Mouse (Mus musculus) stomach, embryonic 16.5 days (tissue): ENCODE results near the gene Mif. TPM values are rescaled to one million over a fixed set of nuclear protein-coding genes. Genes with fewer than 3 reads are reported as not detected.
"Not testable (repeated sequence)": the region's sequence is repeated elsewhere in the genome, so short reads cannot be mapped to it uniquely, and the experiment has no call there.

ENCODE experiments used
- ATAC-seq: fragments of 200-750 bp; cut with Nextera tagmentation; 2 replicates; pipeline ENCODE4 v1.8.0; 2017; ENCODE audit warnings: moderate number of reproducible peaks, moderate TSS enrichment; ENCODE audit not compliant: insufficient read depth, low FRiP score
- H3K27ac ChIP-seq: fragments of 300-500 bp; sonication (generic); 2 replicates; pipeline ENCODE4 v1.5.1; 2014; ENCODE audit warnings: low read length
- H3K27me3 ChIP-seq: fragments of 300-500 bp; sonication (generic); 2 replicates; pipeline ENCODE4 v1.6.1; 2014; ENCODE audit warnings: low read length, control low read depth, mixed read lengths; ENCODE audit not compliant: control insufficient read depth, insufficient read depth
- H3K36me3 ChIP-seq: fragments of 300-500 bp; sonication (generic); 2 replicates; pipeline ENCODE4 v1.6.1; 2014; ENCODE audit warnings: low read length; ENCODE audit not compliant: control insufficient read depth, insufficient read depth
- H3K4me1 ChIP-seq: fragments of 300-500 bp; sonication (generic); 2 replicates; pipeline ENCODE4 v1.6.1; 2014; ENCODE audit warnings: low read length, control low read depth, mixed read lengths; ENCODE audit not compliant: control insufficient read depth, insufficient read depth
- H3K4me2 ChIP-seq: fragments of 300-500 bp; sonication (generic); 2 replicates; pipeline ENCODE4 v1.6.1; 2014; ENCODE audit warnings: low read depth, low read length, mixed read lengths
- H3K4me3 ChIP-seq: fragments of 300-500 bp; sonication (generic); replicated peaks from 2 replicates; pipeline ENCODE4 v1.5.1; 2014; ENCODE audit warnings: mild to moderate bottlenecking, low read length
- H3K9ac ChIP-seq: fragments of 300-500 bp; sonication (generic); 2 replicates; pipeline ENCODE4 v1.6.1; 2014; ENCODE audit warnings: low read length
- H3K9me3 ChIP-seq: fragments of 300-500 bp; sonication (generic); replicated peaks from 2 replicates; pipeline ENCODE4 v1.6.1; 2016; ENCODE audit warnings: low read length, control low read depth; ENCODE audit not compliant: control insufficient read depth
- WGBS: fragments of 180-500 bp; shearing (Covaris S2); extraction: QIAGEN DNeasy Blood & Tissue Kit; methylation state at CpG from one replicate; pipeline ENCODE4 v1.1.7; 2014; 5-methylcytosine and 5-hydroxymethylcytosine counted together
- polyA plus RNA-seq: library from polyadenylated mRNA; unstranded; fragments of >200 nt; fragmentation: Nextera tagmentation; extraction: Ambion mirVana; gene quantifications from 2 replicates; pipeline ENCODE4 v1.2.1, GENCODE M21; 2015

The Mif gene
- polyA plus RNA-seq, 1 experiment from 2014 or later: 1,459 TPM

DNA sequence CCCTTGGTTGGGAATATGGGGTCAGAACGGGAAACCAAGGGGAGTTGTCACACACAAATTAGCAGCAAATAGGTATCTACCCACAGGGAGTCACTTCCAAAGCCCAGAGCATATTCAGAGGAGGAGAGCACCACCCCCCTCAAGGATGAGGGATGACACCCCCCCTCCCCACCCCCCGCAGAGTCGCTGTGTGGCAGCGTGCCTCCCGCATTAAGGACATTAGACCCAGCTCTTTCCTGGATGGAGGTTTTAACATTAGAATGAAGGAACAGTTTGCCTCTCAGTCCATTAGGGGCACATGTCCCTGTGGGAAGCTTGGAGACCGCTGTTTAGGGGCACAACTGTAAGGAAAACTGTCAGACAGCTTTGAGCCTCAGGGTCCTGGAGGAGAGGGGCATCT is 9.0 kb downstream of the Mif start:
- H3K4me2 ChIP-seq: no peak overlapping the region
- 17% methylated on average over 6 of the region's 6 CpGs for WGBS

GRCm38 (mm10) chr10:75848382-75848781 is 11.7 kb downstream of the Mif start:
- Histone ChIP-seq H3K4me1 (no peaks in the 10 kb centered on the region), H3K27ac (no peak overlapping the region), H3K4me3 (no peak overlapping the region), H3K27me3 (no peaks in the 10 kb centered on the region), H3K9ac (no peak overlapping the region), H3K9me3 (no peaks in the 10 kb centered on the region), H3K36me3 (no peaks in the 10 kb centered on the region), H3K4me2 (no peak overlapping the region)
- no peak for ATAC-seq
- WGBS: 28% methylated on average over 3 of the region's 3 CpGs

More for the DNA sequence above, 9.0 kb downstream of the Mif start:
- no peak overlapping the region for H3K27ac ChIP-seq
- H3K9me3 ChIP-seq: no peaks in the 10 kb centered on the region
- no peak overlapping the region for H3K4me3 ChIP-seq
- H3K27me3 ChIP-seq: no peaks in the 10 kb centered on the region
- ATAC-seq: no peak
- 0 out of 2 replicates have a peak overlapping the region, but pooled peaks have one; percentile 12 for H3K9ac ChIP-seq
- H3K36me3 ChIP-seq: no peaks in the 10 kb centered on the region
- H3K4me1 ChIP-seq: no peaks in the 10 kb centered on the region

- Histone ChIP-seq H3K27ac (no peak overlapping the region), H3K27me3 (no peaks in the 10 kb centered on the region), H3K9ac (no peak overlapping the region), H3K36me3 (no peaks in the 10 kb centered on the region), H3K9me3 (no peaks in the 10 kb centered on the region), H3K4me3 (no peak overlapping the region), H3K4me1 (no peaks in the 10 kb centered on the region), H3K4me2 (no peak overlapping the region)
- ATAC-seq: peak; percentile 64
- WGBS: 67% methylated on average over 6 of the region's 6 CpGs
Observed at GRCm38 (mm10) chr10:75845306-75845930, 14.6 kb downstream of the Mif start.

GRCm38 (mm10) chr10:75844800-75845199 is 15.2 kb downstream of the Mif start:
- H3K36me3 ChIP-seq: no peaks in the 10 kb centered on the region
- no peaks in the 10 kb centered on the region for H3K9me3 ChIP-seq
- H3K4me2 ChIP-seq: no peak overlapping the region
- WGBS: 53% methylated on average over 1 of the region's 1 CpGs
- H3K4me1 ChIP-seq: no peaks in the 10 kb centered on the region
- no peak overlapping the region for H3K9ac ChIP-seq
- no peak for ATAC-seq
- H3K27me3 ChIP-seq: no peaks in the 10 kb centered on the region
- no peak overlapping the region for H3K4me3 ChIP-seq
- no peak overlapping the region for H3K27ac ChIP-seq

DNA sequence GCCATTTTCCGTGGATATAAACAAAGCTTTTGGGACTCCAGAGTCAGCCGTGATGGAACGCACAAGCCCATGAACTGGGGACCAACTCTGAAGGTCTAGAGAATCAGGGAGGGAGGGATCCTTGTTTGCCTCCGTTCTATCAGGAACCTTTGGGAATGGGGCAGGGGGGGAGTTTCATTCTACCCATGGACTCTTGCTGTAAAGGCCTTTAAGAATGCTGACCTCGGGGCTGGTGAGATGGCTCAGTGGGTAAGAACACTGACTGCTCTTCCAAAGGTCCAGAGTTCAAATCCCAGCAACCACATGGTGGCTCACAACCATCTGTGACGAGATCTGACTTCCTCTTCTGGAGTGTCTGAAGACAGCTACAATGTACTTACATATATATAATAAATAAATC is 16.1 kb downstream of the Mif start:
- WGBS: 70% methylated on average over 6 of the region's 6 CpGs
- not testable (repeated sequence) for H3K4me3 ChIP-seq, H3K4me1 ChIP-seq, H3K36me3 ChIP-seq, H3K9ac ChIP-seq, H3K4me2 ChIP-seq, H3K27ac ChIP-seq, H3K27me3 ChIP-seq, H3K9me3 ChIP-seq, ATAC-seq

DNA sequence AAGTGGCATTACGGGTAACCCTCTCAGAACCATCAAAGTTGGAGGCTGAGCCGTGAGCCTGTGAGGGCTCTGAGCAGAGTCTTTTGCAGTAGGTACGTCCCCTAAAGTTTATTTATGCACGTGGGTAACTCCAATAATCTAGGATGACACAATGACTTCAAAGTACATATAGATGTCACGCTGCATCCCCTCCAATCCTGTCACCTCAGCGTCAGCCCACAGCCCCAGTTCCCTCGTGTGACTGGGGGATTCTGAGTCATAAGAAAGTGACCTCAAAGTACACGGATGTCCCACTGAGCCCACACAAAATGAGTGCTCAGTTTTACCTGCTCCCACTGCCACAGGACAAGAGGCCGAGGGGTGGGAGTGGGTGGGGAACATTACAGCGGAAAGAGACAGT is 20.9 kb downstream of the Mif start:
- 86% methylated on average over 10 of the region's 10 CpGs for WGBS
- peaks cover 20% of the 10 kb centered on the region for H3K4me1 ChIP-seq
- H3K27ac ChIP-seq: no peak overlapping the region
- no peak for ATAC-seq
- H3K9me3 ChIP-seq: no peaks in the 10 kb centered on the region
- H3K36me3 ChIP-seq: no peaks in the 10 kb centered on the region
- H3K9ac ChIP-seq: no peak overlapping the region
- no peak overlapping the region for H3K4me3 ChIP-seq
- no peak overlapping the region for H3K4me2 ChIP-seq
- no peaks in the 10 kb centered on the region for H3K27me3 ChIP-seq

DNA sequence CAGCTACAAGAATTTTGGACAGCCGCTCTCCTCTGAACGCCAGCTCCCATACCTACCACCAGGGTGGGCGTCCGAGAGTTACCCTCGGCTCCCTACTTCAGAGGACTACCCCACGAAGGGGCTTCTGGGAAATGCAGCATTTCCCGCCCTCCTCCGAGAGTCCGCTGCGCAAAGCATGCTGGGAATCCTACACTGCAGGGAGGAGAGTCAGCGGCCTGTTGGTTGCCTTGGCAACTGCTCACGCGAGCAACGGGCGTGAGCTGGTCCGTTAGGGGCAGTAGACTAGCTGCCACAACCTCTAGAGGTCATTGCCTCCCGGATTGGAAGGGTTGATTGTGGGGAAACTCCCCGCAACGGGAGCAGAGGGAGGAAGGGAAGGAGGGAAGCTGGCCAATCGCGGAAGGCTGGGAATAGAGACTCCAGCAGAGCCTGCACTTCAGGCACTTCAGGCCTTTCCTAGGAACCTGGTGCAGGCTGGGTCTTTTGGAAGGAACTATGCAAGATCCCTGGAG is 22.7 kb downstream of the Mif start, which contains the start of gene Gstt2:
Gene Gstt2, minus strand, starts transcription at position 177 of the 512 bp plus-strand sequence.
- Histone ChIP-seq H3K4me1 (peaks cover 22% of the 10 kb centered on the region), H3K4me3 (peak within 1 kb of the TSS; percentile 54), H3K27me3 (no peaks in the 10 kb centered on the region), H3K27ac (peak within 1 kb of the TSS; percentile 89), H3K9ac (peak within 1 kb of the TSS; percentile 73), H3K4me2 (peak within 1 kb of the TSS; percentile 84), H3K36me3 (no peaks in the 10 kb centered on the region), H3K9me3 (no peaks in the 10 kb centered on the region)
- ATAC-seq: peak; percentile 84
- WGBS: under 1% methylated on average over 21 of the region's 21 CpGs

GRCm38 (mm10) chr10:75835761-75836531 is 24.1 kb downstream of the Mif start:
- H3K9me3 ChIP-seq: no peaks in the 10 kb centered on the region
- H3K27ac ChIP-seq: peak overlapping the region; percentile 73
- no peaks in the 10 kb centered on the region for H3K36me3 ChIP-seq
- peak overlapping the region; percentile 47 for H3K4me3 ChIP-seq
- WGBS: 17% methylated on average over 9 of the region's 10 CpGs
- peak overlapping the region; percentile 84 for H3K4me2 ChIP-seq
- H3K4me1 ChIP-seq: peaks cover 22% of the 10 kb centered on the region
- no peaks in the 10 kb centered on the region for H3K27me3 ChIP-seq
- peak overlapping the region; percentile 24; the same call in 1 of the 2 replicates for H3K9ac ChIP-seq
- peak; percentile 1; the same call in 1 of the 2 replicates for ATAC-seq

- Histone ChIP-seq H3K4me3 (peak overlapping the region; percentile 47), H3K4me2 (peak overlapping the region; percentile 84), H3K4me1 (peaks cover 22% of the 10 kb centered on the region)
Observed at GRCm38 (mm10) chr10:75835307-75835706, 24.7 kb downstream of the Mif start.

More at GRCm38 (mm10) chr10:75835307-75835706, 24.7 kb downstream of the Mif start:
- no peaks in the 10 kb centered on the region for H3K27me3 ChIP-seq
- H3K36me3 ChIP-seq: no peaks in the 10 kb centered on the region
- 1% methylated on average over 10 of the region's 10 CpGs for WGBS
- H3K27ac ChIP-seq: peak overlapping the region; percentile 64
- no peaks in the 10 kb centered on the region for H3K9me3 ChIP-seq
- peak overlapping the region; percentile 68 for H3K9ac ChIP-seq
- peak; percentile 35; the same call in 1 of the 2 replicates for ATAC-seq
